Mouse (Mus musculus): ENCODE data around the gene Pparg. TPM values are rescaled to one million over a fixed set of nuclear protein-coding genes. Genes with fewer than 3 reads are reported as not detected.

The Pparg gene
- polyA plus RNA-seq, 1 experiment from 2014 or later: 17.9 TPM

GRCm38 (mm10) chr6:115434054-115434453 is 73.3 kb downstream of the Pparg start:
- 80% methylated on average over 1 of the region's 1 CpGs for WGBS
- Histone ChIP-seq H3K4me1 (replicated peaks) (no peaks in the 10 kb centered on the region), H3K27me3 (replicated peaks) (no peaks in the 10 kb centered on the region), H3K9ac (no peak overlapping the region), H3K9me3 (no peaks in the 10 kb centered on the region), H3K27ac (no peak overlapping the region), H3K36me3 (no peaks in the 10 kb centered on the region), H3K4me2 (replicated peaks) (no peak overlapping the region), H3K4me3 (replicated peaks) (no peak overlapping the region)
- no peak for ATAC-seq

- Histone ChIP-seq H3K27me3 (replicated peaks) (no peaks in the 10 kb centered on the region), H3K27ac (no peak overlapping the region), H3K4me3 (replicated peaks) (no peak overlapping the region), H3K9me3 (no peaks in the 10 kb centered on the region), H3K36me3 (no peaks in the 10 kb centered on the region), H3K9ac (no peak overlapping the region), H3K4me2 (replicated peaks) (no peak overlapping the region), H3K4me1 (replicated peaks) (no peaks in the 10 kb centered on the region)
- ATAC-seq: no peak
- WGBS: 64% methylated on average over 2 of the region's 2 CpGs
Observed at GRCm38 (mm10) chr6:115434816-115435215, 74.1 kb downstream of the Pparg start.

- no peak overlapping the region for H3K4me3 ChIP-seq (replicated peaks)
- no peak overlapping the region for H3K9ac ChIP-seq
- H3K4me1 ChIP-seq (replicated peaks): no peaks in the 10 kb centered on the region
- no peaks in the 10 kb centered on the region for H3K27me3 ChIP-seq (replicated peaks)
- no peak overlapping the region for H3K27ac ChIP-seq
- no peak for ATAC-seq
- H3K9me3 ChIP-seq: no peaks in the 10 kb centered on the region
- H3K4me2 ChIP-seq (replicated peaks): no peak overlapping the region
- no peaks in the 10 kb centered on the region for H3K36me3 ChIP-seq
- WGBS: 64% methylated on average over 5 of the region's 5 CpGs
Observed at GRCm38 (mm10) chr6:115440231-115441006, 79.7 kb downstream of the Pparg start.

- no peak overlapping the region for H3K4me2 ChIP-seq (replicated peaks)
- no peaks in the 10 kb centered on the region for H3K36me3 ChIP-seq
- no peaks in the 10 kb centered on the region for H3K27me3 ChIP-seq (replicated peaks)
- no peak overlapping the region for H3K9ac ChIP-seq
- WGBS: 65% methylated on average over 1 of the region's 1 CpGs
- H3K4me3 ChIP-seq (replicated peaks): no peak overlapping the region
- H3K4me1 ChIP-seq (replicated peaks): no peaks in the 10 kb centered on the region
- H3K9me3 ChIP-seq: no peaks in the 10 kb centered on the region
- ATAC-seq: no peak
- no peak overlapping the region for H3K27ac ChIP-seq
Observed at GRCm38 (mm10) chr6:115452501-115452900, 91.8 kb downstream of the Pparg start.

GRCm38 (mm10) chr6:115462743-115463337 is 102.1 kb downstream of the Pparg start:
- ATAC-seq: peak; percentile 72
- no peak overlapping the region for H3K4me2 ChIP-seq (replicated peaks)
- WGBS: 49% methylated on average over 16 of the region's 16 CpGs
- no peaks in the 10 kb centered on the region for H3K27me3 ChIP-seq (replicated peaks)
- no peaks in the 10 kb centered on the region for H3K9me3 ChIP-seq
- peaks cover 7% of the 10 kb centered on the region for H3K4me1 ChIP-seq (replicated peaks)
- H3K9ac ChIP-seq: no peak overlapping the region
- no peak overlapping the region for H3K4me3 ChIP-seq (replicated peaks)
- H3K27ac ChIP-seq: peak overlapping the region; percentile 69
- H3K36me3 ChIP-seq: no peaks in the 10 kb centered on the region

- peak overlapping the region; percentile 69 for H3K27ac ChIP-seq
- no peaks in the 10 kb centered on the region for H3K9me3 ChIP-seq
- peaks cover 7% of the 10 kb centered on the region for H3K4me1 ChIP-seq (replicated peaks)
- H3K27me3 ChIP-seq (replicated peaks): no peaks in the 10 kb centered on the region
- 20% methylated on average over 2 of the region's 2 CpGs for WGBS
- H3K36me3 ChIP-seq: no peaks in the 10 kb centered on the region
- H3K4me3 ChIP-seq (replicated peaks): no peak overlapping the region
- H3K9ac ChIP-seq: no peak overlapping the region
- peak; percentile 79 for ATAC-seq
- H3K4me2 ChIP-seq (replicated peaks): no peak overlapping the region
Observed at GRCm38 (mm10) chr6:115463338-115463737, 102.6 kb downstream of the Pparg start.

GRCm38 (mm10) chr6:115464661-115465060 is 103.9 kb downstream of the Pparg start:
- H3K4me2 ChIP-seq (replicated peaks): no peak overlapping the region
- ATAC-seq: peak; percentile 11; the same call in 1 of the 2 replicates
- H3K9me3 ChIP-seq: no peaks in the 10 kb centered on the region
- WGBS: 49% methylated on average over 3 of the region's 3 CpGs
- H3K4me3 ChIP-seq (replicated peaks): no peak overlapping the region
- H3K4me1 ChIP-seq (replicated peaks): peaks cover 7% of the 10 kb centered on the region
- H3K27me3 ChIP-seq (replicated peaks): no peaks in the 10 kb centered on the region
- no peaks in the 10 kb centered on the region for H3K36me3 ChIP-seq
- no peak overlapping the region for H3K27ac ChIP-seq
- H3K9ac ChIP-seq: no peak overlapping the region

GRCm38 (mm10) chr6:115465463-115465862 is 104.7 kb downstream of the Pparg start:
- ATAC-seq: no peak
- H3K4me1 ChIP-seq (replicated peaks): peaks cover 7% of the 10 kb centered on the region
- no peak overlapping the region for H3K4me2 ChIP-seq (replicated peaks)
- no peaks in the 10 kb centered on the region for H3K27me3 ChIP-seq (replicated peaks)
- H3K9me3 ChIP-seq: no peaks in the 10 kb centered on the region
- 74% methylated on average over 2 of the region's 2 CpGs for WGBS
- no peak overlapping the region for H3K9ac ChIP-seq
- no peak overlapping the region for H3K4me3 ChIP-seq (replicated peaks)
- no peaks in the 10 kb centered on the region for H3K36me3 ChIP-seq
- no peak overlapping the region for H3K27ac ChIP-seq

- no peak overlapping the region for H3K4me2 ChIP-seq (replicated peaks)
- 0 out of 2 replicates have a peak, but pooled peaks have one; percentile 16 for ATAC-seq
- no peaks in the 10 kb centered on the region for H3K9me3 ChIP-seq
- no peak overlapping the region for H3K4me3 ChIP-seq (replicated peaks)
- H3K9ac ChIP-seq: no peak overlapping the region
- H3K4me1 ChIP-seq (replicated peaks): peaks cover 7% of the 10 kb centered on the region
- H3K27me3 ChIP-seq (replicated peaks): no peaks in the 10 kb centered on the region
- H3K27ac ChIP-seq: no peak overlapping the region
- H3K36me3 ChIP-seq: no peaks in the 10 kb centered on the region
- WGBS: 28% methylated on average over 4 of the region's 4 CpGs
Observed at GRCm38 (mm10) chr6:115465876-115466275, 105.1 kb downstream of the Pparg start.

GRCm38 (mm10) chr6:115466601-115467000 is 105.8 kb downstream of the Pparg start:
- no peak overlapping the region for H3K4me2 ChIP-seq (replicated peaks)
- H3K36me3 ChIP-seq: no peaks in the 10 kb centered on the region
- WGBS: 42% methylated on average over 3 of the region's 3 CpGs
- no peak overlapping the region for H3K4me3 ChIP-seq (replicated peaks)
- no peak overlapping the region for H3K27ac ChIP-seq
- no peaks in the 10 kb centered on the region for H3K9me3 ChIP-seq
- no peaks in the 10 kb centered on the region for H3K27me3 ChIP-seq (replicated peaks)
- H3K9ac ChIP-seq: no peak overlapping the region
- peak; percentile 20; the same call in 1 of the 2 replicates for ATAC-seq
- peaks cover 7% of the 10 kb centered on the region for H3K4me1 ChIP-seq (replicated peaks)

- Histone ChIP-seq H3K27ac (no peak overlapping the region), H3K9ac (no peak overlapping the region)
Observed at GRCm38 (mm10) chr6:115469666-115470581, 109.2 kb downstream of the Pparg start.

GRCm38 (mm10) chr6:115471956-115472355 is 111.2 kb downstream of the Pparg start:
- Histone ChIP-seq H3K4me2 (replicated peaks) (no peak overlapping the region), H3K4me1 (replicated peaks) (0 out of 2 replicates have a peak, but pooled peaks cover 2% of the 10 kb centered on the region), H3K9me3 (no peaks in the 10 kb centered on the region), H3K27me3 (replicated peaks) (no peaks in the 10 kb centered on the region), H3K36me3 (no peaks in the 10 kb centered on the region), H3K27ac (no peak overlapping the region), H3K4me3 (replicated peaks) (no peak overlapping the region), H3K9ac (no peak overlapping the region)
- no peak for ATAC-seq

More at GRCm38 (mm10) chr6:115469666-115470581, 109.2 kb downstream of the Pparg start:
- WGBS: 65% methylated on average over 3 of the region's 3 CpGs
- Histone ChIP-seq H3K27me3 (replicated peaks) (no peaks in the 10 kb centered on the region), H3K9me3 (no peaks in the 10 kb centered on the region), H3K36me3 (no peaks in the 10 kb centered on the region), H3K4me1 (replicated peaks) (peaks cover 4% of the 10 kb centered on the region; the same call in 1 of the 2 replicates), H3K4me3 (replicated peaks) (no peak overlapping the region), H3K4me2 (replicated peaks) (no peak overlapping the region)
- no peak for ATAC-seq

Data from intestine, embryonic 15.5 days (tissue).